Mouse (Mus musculus) activated CD4-positive, CD25-positive, alpha-beta regulatory T cell, adult 9 weeks (primary cell): ENCODE data around the gene B3galt5. TPM values are rescaled to one million over a fixed set of nuclear protein-coding genes. Genes with fewer than 3 reads are reported as not detected.

Source experiments
- polyA plus RNA-seq: library from polyadenylated mRNA; unstranded; fragments of 100-300 nt; shearing (Covaris generic); gene quantifications from one replicate; pipeline ENCODE4 v1.2.1, GENCODE M21; 2017

Gene B3galt5
- polyA plus RNA-seq = 1.4 TPM

GRCm38 (mm10) chr16:96235366-96235970 lies at the start of gene B3galt5:
B3galt5 (plus strand) TSS chr16:96235801.

GRCm38 (mm10) chr16:96191531-96192506 lies 43.8 kb upstream of the B3galt5 start, which contains the start of gene Lca5l:
Lca5l (minus strand) TSS chr16:96192271.

GRCm38 (mm10) chr16:96199913-96200701 lies 35.5 kb upstream of the B3galt5 start, which contains the start of gene Sh3bgr:
Sh3bgr (plus strand) TSS chr16:96200450.

Other genes with a start within 250 kb of the B3galt5 start
- gene Psmg1, start 244.8 kb upstream of the B3galt5 start, polyA plus RNA-seq = 65.6 TPM
- 25.3 TPM for gene Brwd1, start 153.3 kb upstream of the B3galt5 start, polyA plus RNA-seq
- 75.4 TPM for gene Hmgn1, start 108.1 kb upstream of the B3galt5 start, polyA plus RNA-seq
- gene Wrb, start 90.4 kb upstream of the B3galt5 start, polyA plus RNA-seq = 10.8 TPM
- not detected for gene Lca5l, start 43.5 kb upstream of the B3galt5 start, polyA plus RNA-seq
- gene Sh3bgr, start 35.4 kb upstream of the B3galt5 start, polyA plus RNA-seq = not detected
- gene Itgb2l, start 207.8 kb downstream of the B3galt5 start, polyA plus RNA-seq = not detected
- gene Pcp4, start 231.8 kb downstream of the B3galt5 start, polyA plus RNA-seq = not detected